Mouse (Mus musculus): ENCODE data around the gene Sel1l2.

Sel1l2 gene

GRCm38 (mm10) chr2:140242398-140242797 is 147.1 kb downstream of the Sel1l2 start:
- no peak for TF ChIP-seq POU5F1 (IDR thresholded peaks at IDR 0.05; ENCODE audit: borderline replicate concordance, low read length)
- TF ChIP-seq CTCF (conservative IDR thresholded peaks at IDR 0.05; ENCODE audit: low read length), result no peak
- no peak for TF ChIP-seq NANOG (IDR thresholded peaks at IDR 0.05; ENCODE audit: borderline replicate concordance, low read length)
- no peaks in the 10 kb centered on the region for H3K36me3 ChIP-seq (ENCODE audit: insufficient read depth, low read length)
- no peaks in the 10 kb centered on the region for H3K4me1 ChIP-seq (replicated peaks; ENCODE audit: low read depth, low read length)
- no peaks in the 10 kb centered on the region for H3K27me3 ChIP-seq (ENCODE audit: insufficient read depth, low read length)
- H3K4me3 ChIP-seq (replicated peaks; ENCODE audit: low read length), result no peak overlapping the region
- no peaks in the 10 kb centered on the region for H3K9me3 ChIP-seq (ENCODE audit: low read length)

- H3K4me1 ChIP-seq (replicated peaks; ENCODE audit: low read depth, low read length), result no peaks in the 10 kb centered on the region
- H3K4me3 ChIP-seq (replicated peaks; ENCODE audit: low read length), result no peak overlapping the region
- no peaks in the 10 kb centered on the region for H3K9me3 ChIP-seq (ENCODE audit: low read length)
- no peaks in the 10 kb centered on the region for H3K36me3 ChIP-seq (ENCODE audit: insufficient read depth, low read length)
- no peak for TF ChIP-seq CTCF (conservative IDR thresholded peaks at IDR 0.05; ENCODE audit: low read length)
- TF ChIP-seq NANOG (IDR thresholded peaks at IDR 0.05; ENCODE audit: borderline replicate concordance, low read length), result no peak
- no peak for TF ChIP-seq POU5F1 (IDR thresholded peaks at IDR 0.05; ENCODE audit: borderline replicate concordance, low read length)
- H3K27me3 ChIP-seq (ENCODE audit: insufficient read depth, low read length), result no peaks in the 10 kb centered on the region
Observed at GRCm38 (mm10) chr2:140237245-140237644, 152.3 kb downstream of the Sel1l2 start.

DNA sequence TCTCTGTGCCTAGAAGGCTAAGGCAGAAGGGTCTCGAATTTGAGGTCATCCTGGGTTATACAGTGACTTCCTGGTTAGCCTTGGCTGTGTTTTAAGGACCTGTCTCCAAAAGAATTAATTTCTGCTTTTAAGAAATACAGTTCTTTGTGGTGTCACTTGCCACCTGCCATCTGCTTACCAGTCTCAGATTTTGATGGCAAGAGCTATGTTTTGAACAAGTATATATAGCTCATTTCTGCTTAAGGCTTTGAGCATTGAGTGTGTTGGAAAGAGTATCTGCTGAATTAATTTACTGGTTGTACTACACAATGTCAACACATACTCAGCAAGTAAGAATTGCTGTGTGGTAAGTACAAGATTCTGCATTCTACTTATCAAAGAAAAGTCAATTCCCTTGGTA is 159.2 kb downstream of the Sel1l2 start:
- Histone ChIP-seq H3K4me3 (replicated peaks; ENCODE audit: low read length) (no peak overlapping the region), H3K4me1 (replicated peaks; ENCODE audit: low read depth, low read length) (no peaks in the 10 kb centered on the region), H3K9me3 (ENCODE audit: low read length) (peaks cover 31% of the 10 kb centered on the region), H3K36me3 (ENCODE audit: insufficient read depth, low read length) (no peaks in the 10 kb centered on the region), H3K27me3 (ENCODE audit: insufficient read depth, low read length) (no peaks in the 10 kb centered on the region)
- TF ChIP-seq NANOG (IDR thresholded peaks at IDR 0.05; ENCODE audit: borderline replicate concordance, low read length), result no peak
- no peak for TF ChIP-seq CTCF (conservative IDR thresholded peaks at IDR 0.05; ENCODE audit: low read length)
- no peak for TF ChIP-seq POU5F1 (IDR thresholded peaks at IDR 0.05; ENCODE audit: borderline replicate concordance, low read length)

- no peaks in the 10 kb centered on the region for H3K27me3 ChIP-seq (ENCODE audit: insufficient read depth, low read length)
- no peaks in the 10 kb centered on the region for H3K9me3 ChIP-seq (ENCODE audit: low read length)
- H3K4me3 ChIP-seq (replicated peaks; ENCODE audit: low read length), result no peak overlapping the region
- no peaks in the 10 kb centered on the region for H3K4me1 ChIP-seq (replicated peaks; ENCODE audit: low read depth, low read length)
- H3K36me3 ChIP-seq (ENCODE audit: insufficient read depth, low read length), result no peaks in the 10 kb centered on the region
- TF ChIP-seq NANOG (IDR thresholded peaks at IDR 0.05; ENCODE audit: borderline replicate concordance, low read length), result no peak
- no peak for TF ChIP-seq POU5F1 (IDR thresholded peaks at IDR 0.05; ENCODE audit: borderline replicate concordance, low read length)
- no peak for TF ChIP-seq CTCF (conservative IDR thresholded peaks at IDR 0.05; ENCODE audit: low read length)
Observed at GRCm38 (mm10) chr2:140220325-140220724, 169.2 kb downstream of the Sel1l2 start.

GRCm38 (mm10) chr2:140215965-140216364 is 173.5 kb downstream of the Sel1l2 start:
- H3K27me3 ChIP-seq (ENCODE audit: insufficient read depth, low read length), result no peaks in the 10 kb centered on the region
- no peak for TF ChIP-seq POU5F1 (IDR thresholded peaks at IDR 0.05; ENCODE audit: borderline replicate concordance, low read length)
- TF ChIP-seq CTCF (conservative IDR thresholded peaks at IDR 0.05; ENCODE audit: low read length), result no peak
- no peak for TF ChIP-seq NANOG (IDR thresholded peaks at IDR 0.05; ENCODE audit: borderline replicate concordance, low read length)
- 0 out of 2 replicates have a peak, but pooled peaks cover 4% of the 10 kb centered on the region for H3K9me3 ChIP-seq (ENCODE audit: low read length)
- peaks cover 5% of the 10 kb centered on the region; the same call in 1 of the 2 replicates for H3K4me1 ChIP-seq (replicated peaks; ENCODE audit: low read depth, low read length)
- H3K36me3 ChIP-seq (ENCODE audit: insufficient read depth, low read length), result no peaks in the 10 kb centered on the region
- H3K4me3 ChIP-seq (replicated peaks; ENCODE audit: low read length), result no peak overlapping the region

DNA sequence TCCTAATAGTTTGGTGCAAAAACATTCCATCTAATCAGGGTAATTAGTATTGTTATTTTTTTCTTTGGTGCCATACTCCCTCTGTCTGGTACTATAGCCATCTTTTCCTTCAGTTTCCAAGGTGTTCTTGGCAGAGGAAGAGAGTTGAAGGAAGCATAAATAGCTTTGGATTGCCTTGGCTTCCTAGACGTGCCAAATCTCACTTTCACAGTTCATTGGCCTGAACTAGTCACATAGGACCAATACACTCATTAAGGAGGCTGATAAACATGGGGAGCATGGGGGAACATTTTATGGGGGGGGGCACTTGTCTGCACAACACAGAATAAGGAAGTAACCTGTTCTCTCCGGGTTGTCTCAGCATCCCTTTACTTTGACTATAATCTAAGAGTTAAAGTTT is 174.1 kb downstream of the Sel1l2 start:
- H3K4me1 ChIP-seq (replicated peaks; ENCODE audit: low read depth, low read length), result peaks cover 5% of the 10 kb centered on the region
- H3K36me3 ChIP-seq (ENCODE audit: insufficient read depth, low read length), result no peaks in the 10 kb centered on the region
- no peak overlapping the region for H3K4me3 ChIP-seq (replicated peaks; ENCODE audit: low read length)
- H3K9me3 ChIP-seq (ENCODE audit: low read length), result 0 out of 2 replicates have a peak, but pooled peaks cover 4% of the 10 kb centered on the region
- TF ChIP-seq NANOG (IDR thresholded peaks at IDR 0.05; ENCODE audit: borderline replicate concordance, low read length) (no peak), POU5F1 (IDR thresholded peaks at IDR 0.05; ENCODE audit: borderline replicate concordance, low read length) (no peak), CTCF (conservative IDR thresholded peaks at IDR 0.05; ENCODE audit: low read length) (no peak)
- H3K27me3 ChIP-seq (ENCODE audit: insufficient read depth, low read length), result no peaks in the 10 kb centered on the region

- H3K27me3 ChIP-seq (ENCODE audit: insufficient read depth, low read length), result no peaks in the 10 kb centered on the region
- H3K4me3 ChIP-seq (replicated peaks; ENCODE audit: low read length), result no peak overlapping the region
- no peak for TF ChIP-seq NANOG (IDR thresholded peaks at IDR 0.05; ENCODE audit: borderline replicate concordance, low read length)
- TF ChIP-seq CTCF (conservative IDR thresholded peaks at IDR 0.05; ENCODE audit: low read length), result no peak
- TF ChIP-seq POU5F1 (IDR thresholded peaks at IDR 0.05; ENCODE audit: borderline replicate concordance, low read length), result no peak
- H3K4me1 ChIP-seq (replicated peaks; ENCODE audit: low read depth, low read length), result peaks cover 13% of the 10 kb centered on the region
- 0 out of 2 replicates have a peak, but pooled peaks cover 4% of the 10 kb centered on the region for H3K9me3 ChIP-seq (ENCODE audit: low read length)
- no peaks in the 10 kb centered on the region for H3K36me3 ChIP-seq (ENCODE audit: insufficient read depth, low read length)
Observed at GRCm38 (mm10) chr2:140214519-140215027, 174.9 kb downstream of the Sel1l2 start.

DNA sequence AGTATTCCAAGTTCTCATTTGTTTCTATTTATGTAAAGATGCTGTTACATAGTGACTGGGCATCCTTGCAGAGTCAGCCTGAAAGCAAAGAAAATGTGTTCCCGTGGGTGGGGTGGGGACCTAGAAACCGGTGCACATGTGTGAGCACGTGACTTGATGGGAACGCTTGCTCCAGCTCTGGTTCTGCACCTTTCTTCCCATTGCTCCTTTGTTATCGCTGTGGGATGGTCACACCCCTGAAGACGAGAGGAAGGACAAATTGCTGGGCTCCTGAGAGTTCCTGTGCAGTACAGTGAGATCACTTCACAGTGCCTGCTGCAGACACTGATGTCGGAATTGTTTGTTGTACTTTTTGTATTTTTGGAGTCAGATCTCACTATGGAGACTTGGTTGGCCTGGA is 185.8 kb downstream of the Sel1l2 start:
- peaks cover 44% of the 10 kb centered on the region for H3K36me3 ChIP-seq (ENCODE audit: insufficient read depth, low read length)
- H3K4me1 ChIP-seq (replicated peaks; ENCODE audit: low read depth, low read length), result peaks cover 7% of the 10 kb centered on the region; the same call in 1 of the 2 replicates
- no peaks in the 10 kb centered on the region for H3K9me3 ChIP-seq (ENCODE audit: low read length)
- TF ChIP-seq CTCF (conservative IDR thresholded peaks at IDR 0.05; ENCODE audit: low read length) (no peak), POU5F1 (IDR thresholded peaks at IDR 0.05; ENCODE audit: borderline replicate concordance, low read length) (no peak), NANOG (IDR thresholded peaks at IDR 0.05; ENCODE audit: borderline replicate concordance, low read length) (no peak)
- H3K27me3 ChIP-seq (ENCODE audit: insufficient read depth, low read length), result no peaks in the 10 kb centered on the region
- no peak overlapping the region for H3K4me3 ChIP-seq (replicated peaks; ENCODE audit: low read length)

DNA sequence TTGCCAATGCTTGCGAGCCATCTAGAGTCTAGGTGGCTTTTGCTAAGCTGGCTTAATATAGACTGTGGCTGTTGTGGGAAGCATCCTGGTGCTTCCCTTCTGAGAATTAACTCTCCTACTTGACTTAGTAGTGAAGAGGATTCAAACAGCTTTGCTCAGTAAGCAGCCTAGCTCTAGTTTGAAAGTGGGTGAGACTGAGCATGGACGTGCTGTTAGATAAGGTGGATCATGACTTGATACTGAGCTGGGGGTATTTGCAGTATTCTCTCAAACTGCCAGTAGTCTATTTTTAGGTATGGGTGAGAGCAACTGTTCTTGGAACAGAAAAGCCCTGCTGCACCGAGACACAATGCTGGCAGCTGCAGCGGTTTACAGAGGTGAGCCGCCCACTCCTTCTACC is 186.9 kb downstream of the Sel1l2 start:
- H3K27me3 ChIP-seq (ENCODE audit: insufficient read depth, low read length), result no peaks in the 10 kb centered on the region
- H3K4me3 ChIP-seq (replicated peaks; ENCODE audit: low read length), result no peak overlapping the region
- no peaks in the 10 kb centered on the region for H3K9me3 ChIP-seq (ENCODE audit: low read length)
- peaks cover 50% of the 10 kb centered on the region for H3K36me3 ChIP-seq (ENCODE audit: insufficient read depth, low read length)
- H3K4me1 ChIP-seq (replicated peaks; ENCODE audit: low read depth, low read length), result peaks cover 9% of the 10 kb centered on the region; the same call in 1 of the 2 replicates
- TF ChIP-seq CTCF (conservative IDR thresholded peaks at IDR 0.05; ENCODE audit: low read length) (no peak), POU5F1 (IDR thresholded peaks at IDR 0.05; ENCODE audit: borderline replicate concordance, low read length) (no peak), NANOG (IDR thresholded peaks at IDR 0.05; ENCODE audit: borderline replicate concordance, low read length) (no peak)
